Mouse (Mus musculus): ENCODE measurements at regions not wholly inside any gene's neighbourhood (a gene's known extent, or its start where the extent isn't known, plus 50 kb on each side); places are given as distances from the start of the nearest gene placed in this dataset.

DNA sequence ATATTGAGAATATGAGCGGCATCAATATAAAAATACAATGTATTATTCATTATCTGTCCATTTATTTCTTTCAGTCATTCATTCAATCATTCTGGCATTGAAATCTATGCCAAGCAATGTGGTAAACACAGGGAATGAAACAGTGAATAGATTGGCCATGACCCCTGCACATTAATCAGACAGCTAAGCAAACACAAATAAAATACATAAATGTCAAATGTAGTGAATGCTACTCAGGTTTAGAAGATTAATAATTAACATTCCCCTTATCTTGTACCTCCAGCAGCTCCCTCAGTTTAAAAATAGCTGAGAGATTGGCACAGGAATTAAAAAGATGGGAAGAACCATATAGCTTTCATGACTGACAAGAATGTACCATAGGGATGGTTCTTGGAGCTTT is 77.0 kb upstream of the Dazl start:
- Histone ChIP-seq H3K4me3 (ENCODE audit: control insufficient read depth in 1 of 2, insufficient read depth in 1 of 2, low read depth in 1 of 2, low read length in 2 of 2) (no peak overlapping the region), H3K27ac (replicated peaks in 1 of 2; ENCODE audit: control insufficient read depth in 1 of 2, insufficient read depth in 1 of 2, low read depth in 2 of 2, low read length in 2 of 2) (no peak overlapping the region), H3K4me1 (ENCODE audit: control insufficient read depth in 2 of 2, insufficient read depth in 2 of 2, low read length in 2 of 2) (no peaks in the 10 kb centered on the region), H3K9ac (ENCODE audit: low read length) (no peak overlapping the region), H3K9me3 (ENCODE audit: control insufficient read depth, low read length) (no peaks in the 10 kb centered on the region), H3K36me3 (ENCODE audit: control insufficient read depth, insufficient read depth, low read length) (no peaks in the 10 kb centered on the region), H3K27me3 (ENCODE audit: control insufficient read depth, insufficient read depth, low read length) (no peaks in the 10 kb centered on the region), H3K4me2 (ENCODE audit: low read length) (no peak overlapping the region)
- WGBS: 89% methylated on average over 1 of the region's 1 CpGs
- ATAC-seq (ENCODE audit: insufficient number of reproducible peaks, insufficient read depth, low FRiP score, low read depth): no peak

DNA sequence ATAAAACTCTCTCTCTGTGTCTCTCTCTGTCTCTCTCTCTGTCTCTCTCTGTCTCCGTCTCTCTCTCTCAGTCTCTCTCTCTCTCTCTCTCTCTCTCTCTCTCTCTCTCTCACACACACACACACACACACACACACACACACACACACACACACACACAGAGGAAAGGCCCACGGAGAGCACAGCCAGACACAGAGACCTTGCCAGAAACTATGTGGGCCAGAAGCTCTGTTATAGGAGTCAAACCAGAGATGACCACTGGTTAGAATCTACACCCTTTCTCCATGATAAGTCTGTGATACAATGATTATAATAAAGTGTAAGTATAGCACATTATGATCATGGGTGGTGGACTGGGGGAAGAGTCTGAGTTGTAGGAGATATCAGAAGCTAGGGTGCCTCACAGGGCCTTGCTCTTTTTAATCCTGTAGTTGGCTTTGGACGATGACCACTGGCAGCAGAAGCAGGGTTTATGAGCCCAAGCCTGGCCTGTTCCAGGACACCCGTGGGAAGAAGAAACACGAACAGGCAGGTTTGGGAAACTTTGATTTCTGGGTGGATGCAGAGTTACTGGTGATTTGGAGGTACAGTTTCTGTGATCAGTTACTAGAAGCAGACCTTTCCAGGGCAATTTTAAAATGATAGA is 80.2 kb upstream of the Dazl start:
- Histone ChIP-seq H3K9ac (ENCODE audit: low read length) (no peak overlapping the region), H3K27ac (replicated peaks in 1 of 2; ENCODE audit: control insufficient read depth in 1 of 2, insufficient read depth in 1 of 2, low read depth in 2 of 2, low read length in 2 of 2) (no peak overlapping the region), H3K4me2 (ENCODE audit: low read length) (no peak overlapping the region), H3K4me1 (ENCODE audit: control insufficient read depth in 2 of 2, insufficient read depth in 2 of 2, low read length in 2 of 2) (no peaks in the 10 kb centered on the region), H3K36me3 (ENCODE audit: control insufficient read depth, insufficient read depth, low read length) (no peaks in the 10 kb centered on the region), H3K27me3 (ENCODE audit: control insufficient read depth, insufficient read depth, low read length) (no peaks in the 10 kb centered on the region), H3K4me3 (ENCODE audit: control insufficient read depth in 1 of 2, insufficient read depth in 1 of 2, low read depth in 1 of 2, low read length in 2 of 2) (no peak overlapping the region), H3K9me3 (ENCODE audit: control insufficient read depth, low read length) (no peaks in the 10 kb centered on the region)
- WGBS: 71% methylated on average over 5 of the region's 5 CpGs
- no peak for ATAC-seq (ENCODE audit: insufficient number of reproducible peaks, insufficient read depth, low FRiP score, low read depth)

DNA sequence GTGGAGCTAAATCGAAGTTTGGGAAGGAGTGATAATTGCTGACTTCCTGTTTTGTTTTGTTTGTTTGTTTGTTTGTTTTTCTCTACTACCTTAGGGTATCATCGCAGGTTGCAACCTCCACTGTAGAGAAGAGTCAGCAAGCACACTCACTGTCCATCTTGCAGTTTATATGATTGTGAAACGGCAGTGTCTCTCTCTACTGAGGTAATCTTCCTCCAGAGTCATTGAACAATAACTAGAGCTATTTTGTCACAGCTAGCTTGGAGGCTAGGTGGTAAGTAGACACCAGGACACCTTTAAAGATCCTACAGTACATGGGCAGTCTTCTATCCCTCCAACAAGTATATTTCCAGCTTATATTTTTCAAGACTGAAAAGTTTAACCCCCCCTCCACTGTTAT is 82.0 kb upstream of the Dazl start:
- H3K9me3 ChIP-seq (ENCODE audit: control insufficient read depth, low read length): no peaks in the 10 kb centered on the region
- no peaks in the 10 kb centered on the region for H3K4me1 ChIP-seq (ENCODE audit: control insufficient read depth in 2 of 2, insufficient read depth in 2 of 2, low read length in 2 of 2)
- ATAC-seq (ENCODE audit: insufficient number of reproducible peaks, insufficient read depth, low FRiP score, low read depth): no peak
- H3K27me3 ChIP-seq (ENCODE audit: control insufficient read depth, insufficient read depth, low read length): no peaks in the 10 kb centered on the region
- WGBS: 72% methylated on average over 3 of the region's 3 CpGs
- H3K4me3 ChIP-seq (ENCODE audit: control insufficient read depth in 1 of 2, insufficient read depth in 1 of 2, low read depth in 1 of 2, low read length in 2 of 2): no peak overlapping the region
- no peak overlapping the region for H3K9ac ChIP-seq (ENCODE audit: low read length)
- no peaks in the 10 kb centered on the region for H3K36me3 ChIP-seq (ENCODE audit: control insufficient read depth, insufficient read depth, low read length)
- no peak overlapping the region for H3K27ac ChIP-seq (replicated peaks in 1 of 2; ENCODE audit: control insufficient read depth in 1 of 2, insufficient read depth in 1 of 2, low read depth in 2 of 2, low read length in 2 of 2)
- H3K4me2 ChIP-seq (ENCODE audit: low read length): no peak overlapping the region

DNA sequence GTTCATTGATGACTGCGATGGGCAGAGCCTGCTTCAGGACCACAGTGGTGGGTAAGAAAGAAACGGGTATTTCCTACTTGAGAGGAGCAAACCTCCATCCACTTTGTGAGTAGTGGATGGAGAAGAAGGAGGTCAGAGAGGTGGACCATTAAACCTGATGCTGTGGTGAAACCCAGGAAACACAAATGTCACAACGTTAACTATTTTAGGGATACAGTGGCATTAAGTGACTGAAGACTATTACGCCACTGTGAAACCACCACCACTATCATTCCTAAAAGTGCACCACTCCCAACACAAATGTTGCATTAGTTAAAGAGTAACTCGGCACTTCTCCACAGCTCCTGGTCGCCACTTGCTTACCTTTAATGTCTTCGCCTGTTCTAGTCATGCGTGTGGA is 83.3 kb upstream of the Dazl start:
- H3K9me3 ChIP-seq (ENCODE audit: control insufficient read depth, low read length): no peaks in the 10 kb centered on the region
- no peak overlapping the region for H3K9ac ChIP-seq (ENCODE audit: low read length)
- no peaks in the 10 kb centered on the region for H3K36me3 ChIP-seq (ENCODE audit: control insufficient read depth, insufficient read depth, low read length)
- no peak overlapping the region for H3K4me3 ChIP-seq (ENCODE audit: control insufficient read depth in 1 of 2, insufficient read depth in 1 of 2, low read depth in 1 of 2, low read length in 2 of 2)
- H3K4me2 ChIP-seq (ENCODE audit: low read length): no peak overlapping the region
- H3K4me1 ChIP-seq (ENCODE audit: control insufficient read depth in 2 of 2, insufficient read depth in 2 of 2, low read length in 2 of 2): no peaks in the 10 kb centered on the region
- no peak for ATAC-seq (ENCODE audit: insufficient number of reproducible peaks, insufficient read depth, low FRiP score, low read depth)
- H3K27ac ChIP-seq (replicated peaks in 1 of 2; ENCODE audit: control insufficient read depth in 1 of 2, insufficient read depth in 1 of 2, low read depth in 2 of 2, low read length in 2 of 2): no peak overlapping the region
- WGBS: 91% methylated on average over 8 of the region's 8 CpGs
- no peaks in the 10 kb centered on the region for H3K27me3 ChIP-seq (ENCODE audit: control insufficient read depth, insufficient read depth, low read length)

DNA sequence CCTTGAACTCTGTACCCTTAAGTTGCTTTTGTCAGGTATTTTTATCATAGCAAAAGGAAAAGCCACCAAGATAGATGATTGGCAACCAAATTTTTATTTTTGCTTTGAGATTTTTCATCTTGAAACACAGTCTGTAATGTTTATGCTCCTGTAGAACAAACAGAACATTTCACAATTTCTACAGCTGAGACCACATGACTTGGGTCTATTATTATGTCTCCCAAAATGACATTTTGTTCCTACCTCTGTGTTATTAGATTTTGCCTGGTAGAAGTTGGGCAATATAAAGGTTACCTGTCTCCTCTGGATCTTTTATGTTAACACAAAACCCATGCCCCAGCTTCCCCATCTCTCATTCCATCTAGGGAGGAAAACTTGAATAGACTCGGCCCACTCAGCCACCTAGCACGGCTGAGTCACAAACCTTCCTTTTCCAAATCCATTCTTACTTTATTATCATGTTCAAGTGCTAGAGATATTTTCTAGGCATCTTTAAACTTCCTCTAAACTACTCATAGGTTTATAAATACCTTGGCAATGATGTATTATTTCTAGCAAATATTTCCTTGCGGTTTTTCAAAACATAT is 84.8 kb upstream of the Dazl start:
- no peak overlapping the region for H3K27ac ChIP-seq (replicated peaks in 1 of 2; ENCODE audit: control insufficient read depth in 1 of 2, insufficient read depth in 1 of 2, low read depth in 2 of 2, low read length in 2 of 2)
- WGBS: 87% methylated on average over 3 of the region's 3 CpGs
- H3K4me2 ChIP-seq (ENCODE audit: low read length): no peak overlapping the region
- no peaks in the 10 kb centered on the region for H3K36me3 ChIP-seq (ENCODE audit: control insufficient read depth, insufficient read depth, low read length)
- no peaks in the 10 kb centered on the region for H3K9me3 ChIP-seq (ENCODE audit: control insufficient read depth, low read length)
- no peaks in the 10 kb centered on the region for H3K4me1 ChIP-seq (ENCODE audit: control insufficient read depth in 2 of 2, insufficient read depth in 2 of 2, low read length in 2 of 2)
- no peak overlapping the region for H3K9ac ChIP-seq (ENCODE audit: low read length)
- no peaks in the 10 kb centered on the region for H3K27me3 ChIP-seq (ENCODE audit: control insufficient read depth, insufficient read depth, low read length)
- no peak for ATAC-seq (ENCODE audit: insufficient number of reproducible peaks, insufficient read depth, low FRiP score, low read depth)
- no peak overlapping the region for H3K4me3 ChIP-seq (ENCODE audit: control insufficient read depth in 1 of 2, insufficient read depth in 1 of 2, low read depth in 1 of 2, low read length in 2 of 2)

DNA sequence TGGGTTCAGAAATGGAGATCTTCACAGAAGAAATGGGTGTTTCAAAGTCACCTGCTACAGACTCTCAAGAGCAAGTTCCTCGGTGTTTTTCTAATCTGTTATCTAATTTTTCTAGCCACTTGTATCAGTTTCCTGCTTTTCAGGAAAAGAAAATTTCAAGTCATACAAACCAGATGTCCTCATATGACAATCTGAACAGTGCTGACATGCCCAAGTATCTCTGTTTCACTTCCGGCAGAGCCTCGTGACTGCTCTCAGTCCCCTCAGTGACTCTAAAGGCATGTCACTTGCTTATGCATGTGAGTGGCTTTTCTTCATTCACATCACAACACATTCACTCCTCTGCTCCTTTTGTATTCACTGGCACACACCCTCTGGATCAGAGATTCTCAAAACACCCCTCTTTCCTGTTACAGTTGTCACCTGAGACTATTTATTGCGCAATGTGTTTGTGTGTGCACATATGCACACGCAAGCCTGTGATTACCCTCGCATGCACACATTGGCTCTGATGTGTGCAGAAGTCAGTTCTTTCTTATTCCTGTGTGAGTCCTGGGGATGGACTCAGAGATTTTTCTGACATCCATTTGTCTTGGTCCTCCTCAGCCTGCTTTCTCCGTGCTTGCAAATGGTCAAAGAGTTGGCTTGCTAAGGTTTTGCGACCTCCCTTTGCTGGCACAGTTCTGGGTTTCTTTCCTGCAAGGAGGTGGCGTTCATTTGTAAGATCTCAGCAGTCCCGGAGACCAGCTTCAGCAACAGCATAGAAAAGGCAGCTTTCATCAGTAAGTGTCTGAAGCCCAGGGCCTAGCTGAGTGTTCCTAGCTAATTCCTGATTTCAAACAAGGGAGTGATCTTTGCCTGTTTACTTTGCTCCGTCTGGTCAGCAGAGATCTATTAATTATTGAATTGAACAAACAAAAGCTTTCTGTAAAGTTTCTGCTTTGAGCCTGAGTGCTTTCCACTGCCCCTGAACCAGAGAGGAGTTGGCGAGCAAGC is 95.6 kb upstream of the Dazl start:
- Histone ChIP-seq H3K4me1 (ENCODE audit: control insufficient read depth in 2 of 2, insufficient read depth in 2 of 2, low read length in 2 of 2) (peaks cover 7 to 8% of the 10 kb centered on the region in 2 experiments; a peak in 3 of 4 replicates), H3K4me2 (ENCODE audit: low read length) (no peak overlapping the region), H3K9ac (ENCODE audit: low read length) (no peak overlapping the region), H3K4me3 (ENCODE audit: control insufficient read depth in 1 of 2, insufficient read depth in 1 of 2, low read depth in 1 of 2, low read length in 2 of 2) (no peak overlapping the region), H3K27me3 (ENCODE audit: control insufficient read depth, insufficient read depth, low read length) (no peaks in the 10 kb centered on the region), H3K9me3 (ENCODE audit: control insufficient read depth, low read length) (no peaks in the 10 kb centered on the region), H3K27ac (replicated peaks in 1 of 2; ENCODE audit: control insufficient read depth in 1 of 2, insufficient read depth in 1 of 2, low read depth in 2 of 2, low read length in 2 of 2) (no peak overlapping the region), H3K36me3 (ENCODE audit: control insufficient read depth, insufficient read depth, low read length) (no peaks in the 10 kb centered on the region)
- no peak for ATAC-seq (ENCODE audit: insufficient number of reproducible peaks, insufficient read depth, low FRiP score, low read depth)
- WGBS: 73% methylated on average over 12 of the region's 12 CpGs

DNA sequence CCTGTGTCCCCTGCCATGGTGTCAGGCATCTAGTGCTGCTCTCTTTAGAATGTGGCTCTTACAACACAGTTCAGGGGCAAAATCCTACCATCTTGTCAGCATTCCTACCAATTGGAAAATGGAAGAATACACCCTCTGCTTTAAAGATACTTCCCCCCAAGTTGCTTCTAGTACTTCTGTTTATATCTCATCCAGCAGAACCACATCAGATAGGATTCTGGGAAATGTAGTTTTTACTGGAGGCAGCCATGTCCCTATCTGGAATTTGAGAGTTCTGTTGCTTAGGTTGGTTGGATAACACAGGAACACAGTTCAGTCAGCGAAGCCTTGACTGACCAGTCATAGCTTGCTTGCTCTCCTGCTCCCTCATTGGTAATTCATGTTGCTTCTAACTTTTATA is 96.7 kb upstream of the Dazl start:
- 81% methylated on average over 1 of the region's 1 CpGs for WGBS
- no peak overlapping the region for H3K27ac ChIP-seq (replicated peaks in 1 of 2; ENCODE audit: control insufficient read depth in 1 of 2, insufficient read depth in 1 of 2, low read depth in 2 of 2, low read length in 2 of 2)
- H3K9ac ChIP-seq (ENCODE audit: low read length): no peak overlapping the region

More for the DNA sequence above, 96.7 kb upstream of the Dazl start:
- Histone ChIP-seq H3K4me3 (ENCODE audit: control insufficient read depth in 1 of 2, insufficient read depth in 1 of 2, low read depth in 1 of 2, low read length in 2 of 2) (no peak overlapping the region), H3K9me3 (ENCODE audit: control insufficient read depth, low read length) (no peaks in the 10 kb centered on the region), H3K36me3 (ENCODE audit: control insufficient read depth, insufficient read depth, low read length) (no peaks in the 10 kb centered on the region), H3K4me2 (ENCODE audit: low read length) (no peak overlapping the region), H3K27me3 (ENCODE audit: control insufficient read depth, insufficient read depth, low read length) (no peaks in the 10 kb centered on the region), H3K4me1 (ENCODE audit: control insufficient read depth in 2 of 2, insufficient read depth in 2 of 2, low read length in 2 of 2) (peaks cover 8 to 9% of the 10 kb centered on the region in 2 experiments; a peak in 3 of 4 replicates)
- ATAC-seq (ENCODE audit: insufficient number of reproducible peaks, insufficient read depth, low FRiP score, low read depth): no peak
